Mouse (Mus musculus): ENCODE results near the gene Trpm2.
"Not testable (repeated sequence)": the region's sequence is repeated elsewhere in the genome, so short reads cannot be mapped to it uniquely, and the experiment has no call there.

Trpm2 gene

GRCm38 (mm10) chr10:77978351-77979350 lies 8.3 kb upstream of the Trpm2 start, which contains the start of gene 1810043G02Rik:
1810043G02Rik (plus strand) TSS chr10:77978524.
- in situ Hi-C loops (cut with MboI, MseI) = no loop called here

- in situ Hi-C loops (cut with MboI, MseI) = no loop called here
These were observed 6.2 kb upstream of the Trpm2 start for GRCm38 (mm10) chr10:77976458-77977150.

- in situ Hi-C loops (cut with MboI, MseI) = no loop called here
These were observed 5.3 kb upstream of the Trpm2 start for GRCm38 (mm10) chr10:77975653-77976052.

GRCm38 (mm10) chr10:77974811-77975210 lies 4.4 kb upstream of the Trpm2 start:
- in situ Hi-C loops (cut with MboI, MseI) = no loop called here

GRCm38 (mm10) chr10:77974323-77974722 lies 4.0 kb upstream of the Trpm2 start:
- in situ Hi-C loops (cut with MboI, MseI) = no loop called here

GRCm38 (mm10) chr10:77971709-77972553 lies 1.6 kb upstream of the Trpm2 start:
- in situ Hi-C loops (cut with MboI, MseI) = no loop called here

GRCm38 (mm10) chr10:77971191-77971590 lies 828 bp upstream of the Trpm2 start:
- in situ Hi-C loops (cut with MboI, MseI) = no loop called here

GRCm38 (mm10) chr10:77969973-77970325 lies 414 bp downstream of the Trpm2 start:
- in situ Hi-C loops (cut with MboI, MseI) = no loop called here

GRCm38 (mm10) chr10:77969274-77969972 lies 940 bp downstream of the Trpm2 start:
- in situ Hi-C loops (cut with MboI, MseI) = no loop called here

- in situ Hi-C loops (cut with MboI, MseI) = no loop called here
These were observed 6.4 kb downstream of the Trpm2 start for GRCm38 (mm10) chr10:77963971-77964370.

GRCm38 (mm10) chr10:77962725-77963124 lies 7.6 kb downstream of the Trpm2 start:
- in situ Hi-C loops (cut with MboI, MseI) = no loop called here

- in situ Hi-C loops (cut with MboI, MseI) = not testable (repeated sequence)
These were observed 19.9 kb downstream of the Trpm2 start for GRCm38 (mm10) chr10:77950468-77950867.

GRCm38 (mm10) chr10:77939685-77940084 lies 30.7 kb downstream of the Trpm2 start:
- in situ Hi-C loops (cut with MboI, MseI) = no loop called here

- in situ Hi-C loops (cut with MboI, MseI) = no loop called here
These were observed 43.0 kb downstream of the Trpm2 start for GRCm38 (mm10) chr10:77927375-77927774.

GRCm38 (mm10) chr10:77926140-77926539 lies 44.2 kb downstream of the Trpm2 start:
- in situ Hi-C loops (cut with MboI, MseI) = no loop called here

GRCm38 (mm10) chr10:77922681-77923080 lies 47.7 kb downstream of the Trpm2 start:
- in situ Hi-C loops (cut with MboI, MseI) = no loop called here

- in situ Hi-C loops (cut with MboI, MseI) = no loop called here
These were observed 49.4 kb downstream of the Trpm2 start for GRCm38 (mm10) chr10:77921009-77921408.

- in situ Hi-C loops (cut with MboI, MseI) = no loop called here
These were observed 53.6 kb downstream of the Trpm2 start for GRCm38 (mm10) chr10:77916636-77917335.

GRCm38 (mm10) chr10:77913292-77913691 lies 57.1 kb downstream of the Trpm2 start:
- in situ Hi-C loops (cut with MboI, MseI) = no loop called here

GRCm38 (mm10) chr10:77912605-77913004 lies 57.8 kb downstream of the Trpm2 start:
- in situ Hi-C loops (cut with MboI, MseI) = no loop called here
